Mouse (Mus musculus) right cerebral cortex, adult 2 months (tissue): ENCODE results near the gene Map2k5.

Source experiments
- DNase-seq, 2 experiments: peaks; one replicate each; pipeline ENCODE4 v3.0.0; 2021 to 2022; ENCODE audit warnings: low spot score in 2 of 2

Map2k5 gene

DNA sequence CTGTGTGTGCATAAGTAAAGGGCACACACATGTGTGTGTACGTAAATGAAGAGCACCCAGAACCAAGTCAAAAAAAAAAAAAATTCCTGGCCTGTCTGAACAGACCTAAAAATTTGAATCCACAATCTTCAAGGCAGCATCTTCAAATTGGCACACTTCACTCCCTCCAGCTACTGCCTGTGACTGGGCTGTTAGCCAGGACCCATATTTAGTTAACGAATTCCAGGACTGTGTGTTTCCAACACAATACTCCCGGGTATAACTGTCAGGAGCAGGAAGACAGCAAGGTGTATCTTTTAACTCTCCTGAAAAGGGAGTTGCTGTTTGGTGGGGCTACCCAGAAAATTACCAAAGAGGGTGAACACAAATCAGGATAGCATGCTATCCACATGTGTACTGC is 118.9 kb downstream of the Map2k5 start:
- peak; percentile 22 to 23 for DNase-seq

DNA sequence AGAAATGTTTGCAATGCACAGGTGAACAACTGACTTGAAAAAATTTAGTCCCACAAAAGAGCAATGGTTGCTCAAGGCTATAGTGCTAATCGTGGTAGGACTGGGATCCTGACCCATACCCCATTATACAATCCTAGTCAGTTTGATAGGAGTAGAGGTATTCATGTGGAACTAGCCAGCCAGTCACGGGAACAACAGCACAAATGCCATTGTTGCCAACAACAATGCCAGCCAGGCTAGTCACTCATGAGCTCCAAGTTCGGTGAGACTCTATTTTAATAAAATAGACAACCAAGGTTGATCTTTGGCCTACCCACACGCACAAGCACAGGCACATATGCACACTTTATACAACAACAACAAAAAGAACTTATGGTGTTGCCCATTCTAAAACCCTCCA is 120.0 kb downstream of the Map2k5 start:
- no peak for DNase-seq

DNA sequence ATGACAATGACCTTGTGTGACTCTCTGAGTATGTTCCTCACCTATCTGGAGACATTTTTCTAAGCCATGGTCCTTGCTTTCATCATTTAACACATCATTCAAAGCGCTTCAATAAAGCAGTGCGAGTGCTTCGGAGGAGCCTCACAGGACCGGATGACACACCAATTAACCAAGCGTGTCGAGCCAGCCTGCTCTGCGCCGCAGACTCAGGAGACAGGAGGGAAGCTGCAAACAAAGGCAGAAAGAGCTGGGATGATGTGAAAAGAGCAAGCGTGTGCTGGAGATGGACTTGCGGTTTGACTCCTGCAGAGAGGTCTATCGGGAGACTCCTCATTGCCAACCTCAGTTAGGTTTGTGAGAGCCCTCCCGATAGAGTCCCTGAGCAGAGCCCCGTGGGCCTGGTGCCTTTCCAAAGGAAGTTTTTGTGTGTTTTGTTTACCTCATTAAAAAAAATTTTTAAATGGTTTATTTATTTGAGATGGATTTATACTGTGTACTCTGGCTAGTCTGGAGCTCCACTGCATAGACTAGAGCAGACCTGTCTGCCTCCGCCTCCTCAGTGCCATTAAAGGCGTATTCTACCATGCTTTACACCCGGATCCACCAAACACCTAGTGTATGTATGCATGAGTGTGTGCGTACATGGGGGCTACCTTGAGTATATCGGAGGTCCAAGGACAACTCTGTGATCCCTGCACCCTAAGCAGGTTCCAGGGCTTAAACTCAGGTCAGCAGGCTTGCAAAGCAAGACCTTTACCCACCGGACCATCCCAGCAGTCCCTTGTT is 126.7 kb downstream of the Map2k5 start:
- DNase-seq = no peak

DNA sequence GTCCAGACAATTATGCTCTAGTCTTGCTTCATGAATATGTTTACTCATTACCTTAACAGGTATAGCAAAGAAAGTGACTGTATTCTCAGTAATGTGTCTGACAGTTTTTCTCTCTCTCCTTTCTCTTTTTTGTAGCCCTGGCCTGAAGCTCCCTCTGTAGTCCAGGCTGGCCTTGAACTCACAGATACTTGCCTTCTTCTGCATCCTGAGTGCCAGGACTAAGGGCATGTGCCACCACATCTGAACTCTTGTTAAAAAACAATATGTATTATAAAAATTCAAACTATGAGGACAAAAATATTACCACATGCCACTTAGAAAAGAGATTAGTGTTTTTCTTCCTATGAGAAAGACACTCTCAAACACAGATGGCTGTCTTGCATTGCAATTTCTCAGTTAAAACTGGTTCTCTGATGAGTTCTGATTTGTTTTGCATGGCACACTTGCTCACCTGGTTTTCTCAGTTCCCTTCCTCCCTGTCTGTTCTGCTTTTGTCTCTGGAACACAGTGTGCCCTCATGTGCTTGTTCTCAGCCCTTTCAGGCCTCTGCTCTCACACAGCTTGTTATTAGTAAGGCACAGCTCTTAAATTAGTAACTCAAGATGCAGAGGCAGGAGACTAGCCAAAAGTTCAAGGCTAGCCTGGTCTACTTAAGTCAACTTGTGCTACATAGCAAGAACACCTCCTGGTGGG is 129.5 kb downstream of the Map2k5 start:
- no peak for DNase-seq

DNA sequence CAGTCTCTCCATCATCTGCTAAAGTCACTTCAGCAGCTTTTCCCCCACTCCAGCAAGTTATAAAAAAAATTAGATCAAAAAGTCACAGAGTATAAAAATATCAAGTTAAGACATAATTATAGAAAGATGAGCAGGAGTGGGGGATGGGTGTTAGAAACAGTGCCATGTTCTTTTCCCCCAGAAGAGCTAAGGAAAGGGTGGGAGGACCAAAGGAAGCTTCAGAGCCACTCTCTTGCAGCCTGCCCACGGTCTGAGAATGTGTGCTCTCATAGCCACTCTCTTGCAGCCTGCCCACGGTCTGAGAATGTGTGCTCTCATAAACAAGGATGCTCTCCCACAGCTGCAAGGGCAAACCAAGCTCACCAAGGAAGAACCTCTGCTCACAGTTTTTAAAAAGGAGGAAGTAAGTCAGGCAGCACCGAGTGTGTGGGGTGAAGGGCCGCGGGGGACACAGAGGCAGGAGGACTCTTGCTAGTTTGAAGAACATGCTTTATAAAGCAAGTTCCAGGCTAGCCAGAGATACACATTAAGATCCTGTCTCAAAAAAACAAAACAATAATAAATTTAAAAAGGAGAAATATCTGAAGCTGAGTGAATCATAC is 131.0 kb downstream of the Map2k5 start:
- DNase-seq = peak; percentile 12 to 13

DNA sequence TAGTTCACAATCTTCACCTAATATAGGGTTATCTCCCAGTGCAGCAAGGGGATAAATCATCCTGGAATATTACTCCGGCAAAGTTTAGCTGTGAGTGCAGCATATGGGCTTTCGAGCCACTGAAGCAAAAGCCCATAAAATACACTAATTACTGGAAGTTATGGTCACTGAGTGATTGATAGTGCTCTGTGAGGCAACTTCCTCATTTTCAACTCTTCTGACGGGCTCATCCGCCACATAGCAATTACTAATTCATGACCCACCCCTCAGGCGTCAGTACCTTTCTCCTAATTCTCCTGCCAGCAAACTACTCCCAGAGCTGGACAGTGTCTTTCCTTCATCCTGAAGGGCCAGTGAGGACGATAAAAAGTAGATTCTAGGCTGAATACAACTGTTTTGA is 135.7 kb downstream of the Map2k5 start:
- DNase-seq = no peak

DNA sequence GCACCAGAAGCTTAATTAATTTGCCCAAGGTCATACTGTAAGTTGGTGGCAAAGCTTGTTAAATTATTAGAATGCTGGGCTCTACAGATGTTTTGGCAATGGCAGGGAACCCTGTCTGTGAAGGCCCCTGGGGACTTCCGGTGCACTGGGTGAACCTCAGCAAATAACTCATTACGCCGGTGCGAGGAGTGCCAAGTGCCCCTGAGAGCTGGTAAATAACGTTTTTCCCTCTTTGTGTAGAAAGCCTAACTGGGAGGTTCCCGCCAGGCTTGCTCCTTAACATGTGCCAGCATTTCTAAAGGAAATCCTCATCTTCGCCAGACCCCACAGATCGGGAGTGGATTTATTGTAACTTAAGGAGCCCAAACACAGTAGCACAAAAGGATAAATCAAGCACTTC is 136.5 kb downstream of the Map2k5 start:
- DNase-seq = no peak

DNA sequence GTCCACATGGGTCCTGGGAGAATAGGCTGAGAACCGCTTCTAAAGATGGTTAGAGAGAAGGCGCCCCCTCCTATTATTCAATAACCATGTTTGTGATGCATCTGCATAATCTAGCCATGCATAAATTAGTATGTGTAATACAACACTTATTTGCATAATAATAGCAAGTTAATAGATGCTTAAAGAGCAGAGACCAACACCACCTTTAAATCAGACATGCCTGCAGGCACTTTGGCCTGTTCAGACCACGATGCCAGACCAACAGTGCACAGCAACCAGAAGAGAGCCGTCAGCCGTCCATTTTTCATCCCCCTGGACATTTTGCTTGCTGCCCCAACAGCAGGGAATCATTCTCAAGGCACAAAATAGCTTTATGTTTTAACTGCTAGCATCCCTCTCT is 143.3 kb downstream of the Map2k5 start:
- no peak for DNase-seq

DNA sequence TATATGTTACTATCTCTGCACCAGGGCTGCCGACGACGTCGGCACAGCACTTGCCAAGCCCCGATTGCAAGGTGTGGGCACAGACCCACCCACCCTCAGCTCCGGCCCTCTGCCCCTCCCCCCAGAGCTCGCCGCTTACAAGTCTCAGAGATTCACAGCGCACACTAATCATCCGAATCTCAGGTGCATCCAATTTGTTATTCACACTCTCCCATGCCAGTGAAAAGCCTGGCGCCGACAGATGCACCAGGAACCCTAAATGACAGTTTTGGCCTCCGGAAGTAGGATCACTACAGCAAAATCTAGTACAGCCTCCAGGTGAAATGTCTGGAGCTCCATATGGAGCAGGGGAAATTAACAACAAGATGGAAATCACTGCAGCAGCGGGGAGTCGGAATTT is 147.4 kb downstream of the Map2k5 start:
- DNase-seq = no peak

DNA sequence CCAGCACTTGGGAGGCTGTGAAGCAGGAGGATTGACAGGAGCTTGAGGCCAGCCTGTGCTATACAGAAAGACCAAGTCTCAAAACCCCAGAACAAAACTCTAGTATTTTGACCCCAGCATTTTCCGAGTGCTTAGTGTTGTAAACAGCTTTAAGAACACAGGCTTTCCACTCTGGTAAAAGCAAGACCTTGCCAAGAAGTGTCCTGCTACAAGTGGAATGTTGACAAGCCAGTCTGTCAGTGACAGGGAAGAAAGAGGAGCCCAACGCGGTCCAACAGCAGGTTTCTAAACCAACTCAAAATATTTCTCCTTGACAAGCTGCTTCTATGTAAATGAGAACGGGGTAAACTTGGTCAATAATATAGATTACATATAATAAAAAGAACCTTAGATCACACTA is 148.6 kb downstream of the Map2k5 start:
- DNase-seq = no peak

DNA sequence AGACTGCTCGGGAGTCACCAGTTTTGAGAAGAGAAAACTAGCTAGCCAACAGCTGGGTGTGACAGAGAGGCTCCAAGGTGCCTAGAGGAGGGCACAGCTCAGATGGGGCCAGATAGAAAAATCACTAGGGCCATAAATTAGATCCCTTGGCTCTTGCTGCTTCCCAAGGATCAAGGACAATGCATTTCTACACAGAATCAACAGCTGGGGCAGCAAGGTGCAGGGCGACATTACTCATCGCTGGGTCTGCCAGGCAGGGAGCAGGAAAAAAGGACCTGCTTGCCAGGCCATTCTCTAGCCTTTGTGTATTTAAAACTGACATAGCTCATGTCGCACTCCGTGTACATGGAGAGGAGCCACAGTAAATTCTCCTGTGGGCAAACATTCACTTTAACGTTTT is 155.5 kb downstream of the Map2k5 start:
- DNase-seq = no peak

DNA sequence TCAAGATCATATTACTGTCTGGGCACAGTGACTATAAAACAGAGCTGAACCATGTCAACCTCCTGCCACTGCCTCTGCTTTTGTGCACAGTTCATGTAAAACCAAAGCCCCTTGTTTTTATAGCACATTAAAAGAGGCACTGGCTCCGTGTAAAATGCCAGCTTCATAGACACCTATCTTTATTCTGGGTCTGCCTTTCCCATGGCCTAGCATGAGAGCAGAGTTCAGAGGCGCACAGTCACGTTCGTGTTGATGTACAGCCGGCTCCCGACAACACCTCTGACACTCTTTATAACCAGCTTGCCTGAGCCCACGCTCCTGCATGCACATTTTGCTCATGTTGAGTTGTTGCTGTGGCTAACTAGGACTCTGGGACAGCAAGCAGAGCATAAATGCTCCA is 157.9 kb downstream of the Map2k5 start:
- DNase-seq = no peak

DNA sequence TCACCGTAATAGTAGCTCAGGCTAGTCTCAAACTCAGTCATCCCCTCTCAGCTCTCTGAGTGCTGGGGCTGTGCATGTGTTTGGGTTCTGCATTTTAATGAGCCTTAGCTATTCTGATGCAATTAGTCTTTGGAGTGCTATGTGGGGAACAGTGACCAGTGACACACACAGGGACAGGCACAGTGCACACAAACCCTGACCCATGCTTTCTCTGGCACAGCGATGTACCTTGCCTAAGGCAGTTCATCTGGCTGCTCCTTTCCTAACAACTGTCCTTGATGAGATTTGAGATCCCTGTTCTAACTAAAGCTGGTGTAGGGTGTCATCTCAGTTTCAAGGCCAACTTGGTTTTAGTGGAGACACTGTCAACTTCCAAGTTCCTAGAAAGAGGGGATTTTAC is 162.7 kb downstream of the Map2k5 start:
- no peak for DNase-seq

DNA sequence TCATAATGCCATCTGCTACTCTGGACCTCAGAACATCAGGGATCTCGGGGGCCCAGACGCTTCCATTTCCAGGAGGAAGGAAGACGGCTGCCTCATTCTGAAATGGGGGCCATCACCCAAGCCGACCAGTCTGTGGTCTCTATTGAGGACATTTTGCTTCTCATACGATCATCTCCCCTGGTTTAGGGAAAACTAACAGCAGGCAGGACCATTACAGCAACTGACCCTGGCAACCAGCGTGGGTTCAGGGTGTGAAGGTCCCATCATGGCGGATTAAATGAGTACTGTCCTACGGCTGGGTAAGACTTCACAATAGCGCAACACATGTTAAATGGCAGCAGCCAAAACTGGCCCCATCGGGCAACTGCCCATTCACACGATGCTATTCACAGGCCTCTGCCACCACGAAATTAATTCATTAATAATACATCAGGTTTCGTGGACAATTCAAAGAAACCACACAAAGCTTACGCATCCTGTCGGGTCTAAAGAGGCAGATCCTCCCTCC is 170.9 kb downstream of the Map2k5 start:
- DNase-seq = no peak

DNA sequence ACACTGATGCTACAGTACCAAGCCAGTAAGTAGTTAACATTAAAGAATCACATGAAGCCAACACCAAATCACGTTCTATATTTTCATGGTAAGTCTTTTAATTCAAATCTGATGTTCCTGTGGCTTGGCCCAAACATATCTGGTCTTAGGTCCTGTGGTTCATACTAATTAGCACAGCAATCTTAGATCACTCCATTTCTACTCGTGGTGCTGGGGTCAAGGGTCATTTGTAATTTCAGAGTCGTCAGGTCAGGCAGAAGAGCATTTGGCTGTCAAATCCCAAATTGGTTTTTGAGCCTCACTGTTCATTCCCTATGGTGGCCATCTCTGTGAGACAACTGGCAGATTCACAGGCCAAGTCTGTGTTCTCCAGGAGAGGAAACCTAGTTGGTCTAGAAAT is 174.2 kb downstream of the Map2k5 start:
- no peak for DNase-seq

DNA sequence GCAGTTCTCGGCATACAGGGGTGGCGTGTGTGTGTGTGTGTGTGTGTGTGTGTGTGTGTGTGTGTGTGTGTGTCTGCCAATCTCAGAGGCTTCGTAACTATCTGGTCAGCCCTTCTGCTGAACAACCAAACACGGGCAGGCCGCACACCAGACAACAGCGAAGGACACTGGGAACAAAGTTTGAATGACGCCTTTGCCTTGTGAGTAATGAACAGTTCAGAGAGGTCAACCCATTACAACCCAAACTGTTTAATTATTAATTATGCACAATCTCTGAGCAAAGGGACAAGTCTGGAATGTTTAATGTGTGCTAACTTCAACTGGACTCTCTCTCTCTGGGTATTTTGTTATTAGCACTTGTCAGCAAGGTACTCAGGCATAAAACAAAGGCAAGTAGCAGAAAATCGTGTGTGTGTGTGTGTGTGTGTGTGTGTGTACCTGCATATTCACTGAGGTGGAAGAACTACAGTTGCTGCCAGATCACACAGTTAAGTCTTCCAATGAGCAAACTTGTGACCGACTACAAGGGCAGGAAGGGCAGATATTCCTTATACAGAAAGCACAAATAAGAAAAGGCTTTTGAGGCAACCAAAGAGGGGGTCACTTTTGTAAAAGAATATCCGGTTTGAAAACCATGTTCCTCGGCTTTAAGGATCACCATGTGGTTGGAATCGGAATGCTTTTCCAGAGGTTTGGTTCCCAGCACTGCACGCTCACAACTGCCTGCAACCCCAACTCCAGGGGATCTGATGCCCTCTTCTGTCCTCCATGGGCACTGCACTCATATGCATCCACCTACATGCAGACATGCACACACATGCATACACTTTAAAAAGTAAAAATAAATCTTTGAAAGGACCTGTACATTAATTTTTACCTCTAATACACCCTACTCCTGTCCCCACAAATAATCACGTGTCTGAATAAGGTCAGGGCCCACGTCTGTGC is 176.1 kb downstream of the Map2k5 start:
- DNase-seq = no peak

DNA sequence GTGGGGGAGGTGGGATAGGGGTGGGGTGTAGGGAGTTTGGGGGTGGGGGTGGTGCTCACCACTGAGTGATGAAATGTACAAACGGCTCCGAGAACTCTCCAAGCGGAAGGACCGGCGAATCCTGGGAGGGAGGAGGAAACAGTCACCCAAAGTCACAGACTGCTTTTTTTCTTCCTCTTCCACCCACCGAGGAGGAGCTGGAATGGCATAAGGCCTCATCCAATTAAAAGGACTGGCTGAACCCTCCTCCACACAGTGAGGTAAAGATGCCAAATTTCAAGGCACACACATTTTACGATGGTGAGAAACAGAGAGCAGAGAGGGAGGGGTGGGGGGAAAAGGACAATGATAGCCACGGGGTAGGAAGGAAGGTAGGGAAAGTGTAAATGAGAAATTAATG is 180.4 kb downstream of the Map2k5 start:
- DNase-seq = peak in 1 of 2 experiments; percentile 14

DNA sequence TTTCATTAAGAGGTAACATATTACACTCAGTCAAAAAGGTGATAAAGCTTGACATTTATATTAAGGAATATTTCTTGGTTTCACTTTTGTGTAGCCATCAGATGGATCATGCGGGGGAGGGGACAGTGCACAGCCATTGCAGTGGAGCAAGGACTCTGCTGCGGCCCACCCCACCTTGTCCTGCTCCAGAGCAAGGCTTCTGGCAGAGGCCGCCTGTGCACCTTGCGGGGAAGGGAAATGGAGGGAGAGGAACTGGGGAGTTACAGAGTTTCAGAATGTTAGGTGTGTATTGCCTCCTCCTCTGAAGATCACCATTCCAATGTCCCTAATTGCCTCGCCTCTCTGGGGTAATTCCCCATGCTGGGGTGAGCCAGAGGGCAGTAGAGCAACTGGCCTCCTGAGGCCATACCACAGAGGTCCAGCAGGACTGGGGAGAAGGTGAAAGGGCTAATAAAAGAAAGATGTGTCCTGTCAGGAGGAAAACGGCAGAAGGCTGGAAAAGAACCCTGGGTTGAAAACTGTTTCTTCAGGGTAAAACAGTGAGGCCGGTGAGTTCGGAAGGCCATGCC is 181.5 kb downstream of the Map2k5 start:
- no peak for DNase-seq

DNA sequence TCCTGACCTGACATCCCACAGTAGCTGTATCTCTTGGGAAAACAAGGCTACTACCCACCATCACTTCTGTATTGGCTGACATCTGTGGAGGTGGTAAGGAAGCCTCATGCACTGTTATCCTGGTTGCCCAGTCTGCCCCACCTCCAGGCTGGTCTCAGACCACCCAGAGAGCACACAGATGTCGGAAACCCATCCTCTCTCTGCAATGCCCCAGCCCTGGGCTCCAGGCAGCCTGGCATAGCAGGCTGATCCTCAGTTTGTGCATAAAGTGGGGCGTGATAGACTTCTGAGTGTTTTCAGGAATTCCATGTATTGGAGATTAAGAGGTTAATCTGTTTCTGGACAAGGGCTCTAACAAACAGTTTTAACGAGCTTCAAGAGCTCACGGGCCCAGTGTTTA is 182.2 kb downstream of the Map2k5 start:
- DNase-seq = no peak

DNA sequence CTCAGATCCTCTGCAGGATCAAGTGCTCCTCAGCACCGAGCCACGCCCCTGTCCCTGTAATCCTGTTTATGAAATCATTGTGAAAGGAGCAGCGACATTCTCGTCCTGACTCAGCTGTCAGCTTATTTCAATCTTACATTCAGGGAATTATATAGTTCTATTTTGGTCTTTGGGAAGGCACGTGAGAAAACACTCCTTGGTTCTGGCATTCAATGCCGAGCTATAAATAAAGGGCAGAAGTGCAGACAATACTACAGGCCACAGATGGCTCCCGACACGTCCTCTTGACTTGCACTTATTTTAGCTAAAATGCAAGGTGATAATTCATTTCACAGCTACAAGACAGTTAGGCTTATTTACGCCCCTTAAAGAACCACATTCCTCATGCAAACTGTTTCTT is 182.9 kb downstream of the Map2k5 start:
- DNase-seq = no peak

DNA sequence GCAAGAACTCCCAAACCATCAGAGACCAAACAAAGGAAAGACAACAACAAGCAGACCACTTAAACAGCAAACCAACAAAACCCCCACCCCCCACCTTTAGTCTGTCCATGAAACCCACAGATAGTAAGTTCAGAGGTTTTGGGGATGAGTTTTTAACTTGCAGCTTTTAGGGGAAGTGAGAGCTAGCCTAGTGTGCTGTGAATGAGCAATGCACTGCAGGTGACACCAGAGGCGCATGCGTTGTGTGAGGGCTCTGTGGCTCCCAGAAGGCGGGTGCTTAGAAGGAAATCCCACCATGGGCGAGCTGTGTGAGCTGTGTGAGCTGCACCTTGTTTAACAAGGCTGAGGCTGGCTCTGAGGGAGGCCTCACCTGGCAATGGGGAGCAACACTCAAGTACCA is 184.9 kb downstream of the Map2k5 start:
- DNase-seq = no peak
